Mouse (Mus musculus) left cerebral cortex, postnatal 4 days (tissue): ENCODE results near the gene Pdcl2. TPM values are rescaled to one million over a fixed set of nuclear protein-coding genes. Genes with fewer than 3 reads are reported as not detected.

Experiments used
- DNase-seq: peaks from one replicate; pipeline ENCODE4 v3.0.0-alpha.2; 2022
- intact Hi-C: fragments of 180-260 bp; cut with DNase I; formaldehyde crosslinking; loops from one replicate; pipeline ENCODE4 v1.15.1; 2025
- total RNA-seq, 2 experiments: library from RNA; stranded (reverse); gene quantifications; 2 replicates each; pipeline ENCODE4 v1.2.3; 2021

Pdcl2 gene
- not detected for total RNA-seq

DNA sequence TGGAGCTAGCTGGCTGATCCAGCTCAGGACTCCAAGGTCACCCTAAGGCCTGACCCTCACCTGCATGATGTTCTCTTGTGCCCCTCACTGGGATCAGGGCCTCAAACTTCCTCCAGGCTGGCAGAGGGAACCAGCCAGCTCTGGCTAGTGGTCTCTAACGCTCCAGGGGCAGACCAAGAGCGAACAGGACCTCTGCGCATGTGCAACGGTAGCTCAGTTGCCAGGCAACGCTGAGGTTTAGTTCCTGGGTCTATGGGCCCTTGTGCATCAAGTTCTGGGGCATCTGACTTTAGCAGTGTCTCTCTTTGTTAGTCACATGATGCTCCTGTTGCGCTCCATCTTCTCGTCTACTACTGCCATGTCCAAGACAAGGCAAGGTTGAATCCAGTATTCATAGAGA lies at the start of gene Pdcl2:
TSS of gene Pdcl2 (minus strand) at position 204 of the 400 bp plus-strand sequence.
- no peak for DNase-seq
- intact Hi-C loops: no loop called here

- DNase-seq: no peak
- intact Hi-C loops: no loop called here
Observed at GRCm38 (mm10) chr5:76379216-76379615, 48.3 kb upstream of the Pdcl2 start.

GRCm38 (mm10) chr5:76369215-76369840 lies 38.4 kb upstream of the Pdcl2 start:
- no peak for DNase-seq
- intact Hi-C loops: no loop called here

DNA sequence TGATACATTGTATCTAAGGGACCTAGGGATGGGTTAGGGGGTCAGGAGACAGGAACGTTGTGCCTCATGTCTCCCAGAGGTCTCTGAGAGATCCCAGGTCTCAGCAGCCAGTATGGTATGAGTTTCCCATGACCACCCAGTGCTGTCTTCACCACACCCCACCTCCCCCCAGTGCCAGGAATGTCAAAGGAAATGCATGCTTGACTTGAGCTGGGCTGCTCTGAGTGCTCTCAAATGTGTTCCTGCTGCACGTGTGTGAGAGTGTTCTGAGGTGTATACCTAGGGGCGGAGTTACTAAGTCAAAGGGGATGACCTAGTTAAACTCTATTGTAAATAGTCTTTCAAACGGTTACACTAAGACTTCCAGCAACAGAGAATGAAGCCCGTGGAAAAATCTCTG lies 34.5 kb upstream of the Pdcl2 start:
- intact Hi-C loops: no loop called here
- no peak for DNase-seq

DNA sequence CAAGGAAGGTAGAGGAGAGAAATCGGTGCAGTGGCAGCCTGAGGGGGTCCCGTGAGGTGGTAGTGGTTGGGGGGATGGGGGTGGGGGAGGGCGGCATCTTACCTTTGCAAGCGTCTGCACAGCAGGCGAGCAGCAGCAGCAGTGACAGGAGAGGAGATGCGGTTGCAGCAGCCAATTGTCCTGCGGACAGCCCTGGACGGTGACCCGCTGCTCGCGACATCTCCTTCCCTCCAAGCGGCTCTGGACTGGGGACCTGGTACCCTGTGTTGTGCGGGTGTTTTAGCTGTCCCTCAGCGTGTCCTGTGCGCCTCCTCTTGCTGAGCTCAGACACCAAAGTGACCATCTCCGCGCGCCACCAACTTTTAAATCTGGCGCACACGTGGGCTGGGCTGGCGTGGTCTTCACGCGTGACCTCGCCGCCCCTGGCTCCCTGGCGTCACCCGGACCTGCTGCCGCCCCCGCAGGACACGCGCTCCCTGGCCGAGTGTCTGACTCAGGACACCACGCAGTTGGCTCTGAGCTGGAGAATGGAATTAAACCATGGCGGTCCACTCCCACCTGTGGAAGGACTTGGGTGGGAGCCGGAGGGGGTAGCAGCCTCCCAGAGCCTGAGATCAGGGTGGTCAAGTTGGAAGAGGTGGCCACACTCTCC lies 32.6 kb upstream of the Pdcl2 start, which contains the start of gene Nmu:
TSS of gene Nmu (minus strand) at position 336 of the 652 bp plus-strand sequence.
- DNase-seq: no peak
- intact Hi-C loops: no loop called here

- intact Hi-C loops: no loop called here
- DNase-seq: no peak
Observed at GRCm38 (mm10) chr5:76360786-76361185, 29.8 kb upstream of the Pdcl2 start.

DNA sequence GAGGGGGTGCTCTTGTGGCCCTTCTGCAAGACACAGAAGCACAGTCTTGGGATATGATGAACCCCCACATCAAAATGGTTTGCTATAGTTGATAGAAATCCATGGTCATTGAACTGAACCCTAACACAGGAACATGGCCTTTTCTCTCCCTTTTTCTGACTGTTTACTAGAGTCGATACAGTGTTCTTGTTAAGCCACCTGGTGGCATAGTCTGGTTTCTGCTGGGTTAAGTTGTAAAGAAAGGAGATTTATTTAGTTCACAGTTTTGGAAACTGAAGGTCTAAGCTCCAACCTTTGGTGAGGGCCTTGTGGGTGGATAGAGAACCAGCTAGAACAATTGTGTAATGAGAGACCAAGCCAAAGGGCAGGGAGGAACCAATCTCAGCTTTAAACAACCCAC lies 29.1 kb upstream of the Pdcl2 start:
- DNase-seq: no peak
- intact Hi-C loops: no loop called here

DNA sequence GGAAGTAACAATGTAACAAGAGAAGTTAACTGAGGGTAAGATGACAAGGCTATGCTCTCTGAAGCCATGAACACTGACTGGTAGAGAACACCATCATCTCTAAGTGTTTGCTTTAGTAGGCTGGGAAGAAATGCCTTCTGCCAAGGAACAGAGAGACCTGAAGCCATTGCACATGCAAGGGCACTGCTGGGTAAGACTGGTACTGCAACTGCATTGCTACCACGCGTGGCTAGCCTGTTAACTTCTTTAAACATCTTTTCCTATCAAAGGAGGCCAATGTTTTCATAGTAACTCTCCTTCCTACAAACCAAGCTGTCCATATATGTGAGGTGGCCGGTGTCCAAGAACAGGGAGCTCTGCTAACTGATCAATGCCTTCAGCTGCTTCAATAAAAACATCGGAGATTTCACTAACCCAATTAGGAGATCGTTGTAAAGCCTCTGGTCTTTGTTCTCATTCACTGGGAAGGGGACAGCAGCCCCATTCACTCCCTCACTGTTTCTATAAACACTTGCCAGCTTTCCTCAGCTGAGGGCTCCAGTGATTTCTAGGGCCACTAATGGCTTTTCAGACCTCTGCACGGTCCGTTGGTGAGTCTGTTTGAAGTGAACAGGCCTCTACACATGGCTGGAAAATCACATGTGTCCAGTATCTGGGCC lies 21.1 kb upstream of the Pdcl2 start:
- intact Hi-C loops: no loop called here
- no peak for DNase-seq

DNA sequence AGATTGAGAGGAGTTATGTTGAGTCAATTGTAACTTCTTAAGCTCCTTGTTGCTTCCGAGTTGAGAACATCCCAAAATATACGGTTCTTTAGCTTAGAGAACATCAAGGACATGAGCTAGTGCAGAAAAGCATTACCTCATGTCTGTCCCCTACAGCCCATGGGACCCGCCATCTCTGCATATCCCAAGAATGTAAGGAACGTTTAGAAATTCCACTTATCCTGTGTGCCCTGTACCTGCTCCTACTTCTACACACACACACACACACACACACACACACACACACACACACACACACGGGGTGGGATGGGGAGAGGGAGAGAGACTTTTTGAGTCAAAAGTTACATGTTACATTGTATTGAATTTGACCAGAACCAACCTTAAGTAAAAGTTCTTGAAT lies 20.6 kb upstream of the Pdcl2 start:
- intact Hi-C loops: no loop called here
- DNase-seq: no peak

DNA sequence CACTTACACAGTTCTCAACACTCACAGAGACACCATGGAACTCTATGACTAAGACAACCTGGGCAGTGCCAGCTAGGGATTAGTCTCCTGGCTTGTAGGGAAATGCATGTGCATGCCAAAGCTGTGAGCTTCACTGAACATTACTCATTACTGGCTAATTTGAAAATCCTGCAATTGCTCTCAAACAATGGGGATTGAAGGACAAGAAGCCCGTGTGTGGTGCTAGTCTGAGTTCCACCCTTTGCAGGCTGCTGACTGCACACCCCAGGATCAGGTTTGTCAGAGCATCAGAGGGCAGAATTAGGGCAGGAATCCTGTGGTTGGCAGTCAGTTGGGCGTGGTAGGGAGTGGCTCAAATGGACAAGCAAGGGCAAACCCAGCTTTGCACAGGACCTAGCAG lies 15.2 kb upstream of the Pdcl2 start:
- peak; percentile 21 for DNase-seq
- intact Hi-C loops: no loop called here

- DNase-seq: no peak
- intact Hi-C loops: no loop called here
Observed at GRCm38 (mm10) chr5:76340931-76341330, 10.0 kb upstream of the Pdcl2 start.

GRCm38 (mm10) chr5:76337100-76337499 lies 6.1 kb upstream of the Pdcl2 start:
- no peak for DNase-seq
- intact Hi-C loops: no loop called here

GRCm38 (mm10) chr5:76333833-76334232 lies 2.9 kb upstream of the Pdcl2 start:
- intact Hi-C loops: no loop called here

DNA sequence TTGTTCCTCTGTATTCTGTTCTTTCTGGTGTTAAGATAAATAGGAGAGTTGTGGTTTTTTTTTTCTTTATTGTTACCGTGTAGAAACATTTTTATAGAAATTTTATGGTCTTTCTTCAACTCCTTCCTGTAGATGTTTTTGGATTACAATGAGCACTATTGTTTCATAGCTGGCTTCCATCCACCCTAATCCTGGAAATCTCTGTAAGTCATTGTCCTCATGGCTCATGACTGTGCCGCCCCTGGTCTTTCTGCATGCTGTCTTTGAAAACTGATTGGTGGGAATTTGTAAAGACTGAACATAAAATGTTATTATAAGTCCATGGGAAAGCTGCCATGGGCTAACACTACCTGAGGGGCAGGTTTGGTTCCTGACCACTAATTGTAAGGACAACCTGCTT lies 3.7 kb downstream of the Pdcl2 start:
- intact Hi-C loops: no loop called here
- no peak for DNase-seq

More at GRCm38 (mm10) chr5:76333833-76334232, 2.9 kb upstream of the Pdcl2 start:
- no peak for DNase-seq

DNA sequence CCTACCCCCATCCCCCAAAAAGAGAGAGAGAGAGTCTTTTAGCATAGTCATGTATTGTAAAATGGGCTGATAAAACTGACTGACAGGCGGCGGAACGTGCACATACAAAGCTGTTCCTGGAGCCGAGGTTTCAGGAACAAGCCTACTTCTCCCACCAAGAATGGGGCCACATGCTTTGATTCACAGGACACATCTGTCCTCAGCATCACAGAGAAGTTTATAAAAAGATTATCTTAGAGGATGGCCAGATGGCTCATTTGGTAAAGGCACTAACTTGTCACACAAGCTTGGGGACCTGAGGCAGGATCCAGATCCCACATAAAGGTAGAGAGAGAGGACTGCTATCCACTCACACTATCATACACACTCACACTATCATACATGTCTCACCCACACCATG lies 5.8 kb downstream of the Pdcl2 start:
- intact Hi-C loops: no loop called here
- no peak for DNase-seq

- intact Hi-C loops: no loop called here
- no peak for DNase-seq
Observed at GRCm38 (mm10) chr5:76321249-76322196, 9.4 kb downstream of the Pdcl2 start.

DNA sequence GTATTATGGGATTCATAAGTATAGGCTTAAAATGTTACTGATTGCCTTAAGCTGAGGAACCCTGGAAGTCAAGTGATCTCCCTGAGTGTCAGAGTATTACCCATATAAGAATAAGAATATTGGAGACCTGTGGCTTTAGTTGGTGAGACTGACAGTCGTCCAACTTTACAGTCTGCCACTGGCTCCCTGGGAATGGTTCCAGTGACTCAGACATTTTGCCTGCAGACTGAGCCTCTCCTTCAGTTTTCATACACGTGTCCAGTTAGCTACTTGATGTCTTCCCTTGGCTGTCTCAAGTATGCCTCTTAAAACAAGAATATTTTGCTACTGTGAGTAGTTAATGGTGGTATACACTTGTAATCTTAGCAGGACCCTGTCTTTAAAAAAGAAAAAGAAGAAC lies 22.8 kb downstream of the Pdcl2 start:
- intact Hi-C loops: loop anchor here (10.0 kb wide), 1 partner anchor 227 kb away; no protein-coding TSS in a partner anchor
- no peak for DNase-seq

DNA sequence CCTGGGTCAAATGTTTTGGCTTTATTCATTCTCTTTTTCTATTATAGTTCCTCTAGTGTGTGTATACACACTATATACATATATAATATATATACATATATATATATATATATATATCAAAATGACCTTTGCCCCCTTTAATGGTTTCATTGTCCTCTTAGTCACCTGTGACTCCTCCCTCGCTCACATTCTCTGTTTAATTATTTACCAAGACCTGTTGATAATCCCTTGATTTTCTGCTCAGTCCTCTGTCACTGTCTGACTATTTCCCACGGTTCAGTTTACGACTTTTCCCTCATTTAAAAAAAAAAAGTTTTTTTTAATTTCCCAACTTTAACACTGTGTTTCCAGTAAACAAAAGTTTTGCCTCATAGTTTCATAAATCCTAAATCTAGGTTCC lies 24.7 kb downstream of the Pdcl2 start:
- no peak for DNase-seq
- intact Hi-C loops: loop anchor here (10.0 kb wide), 1 partner anchor 229 kb away; no protein-coding TSS in a partner anchor

GRCm38 (mm10) chr5:76305616-76306015 lies 25.3 kb downstream of the Pdcl2 start:
- DNase-seq: peak; percentile 13

DNA sequence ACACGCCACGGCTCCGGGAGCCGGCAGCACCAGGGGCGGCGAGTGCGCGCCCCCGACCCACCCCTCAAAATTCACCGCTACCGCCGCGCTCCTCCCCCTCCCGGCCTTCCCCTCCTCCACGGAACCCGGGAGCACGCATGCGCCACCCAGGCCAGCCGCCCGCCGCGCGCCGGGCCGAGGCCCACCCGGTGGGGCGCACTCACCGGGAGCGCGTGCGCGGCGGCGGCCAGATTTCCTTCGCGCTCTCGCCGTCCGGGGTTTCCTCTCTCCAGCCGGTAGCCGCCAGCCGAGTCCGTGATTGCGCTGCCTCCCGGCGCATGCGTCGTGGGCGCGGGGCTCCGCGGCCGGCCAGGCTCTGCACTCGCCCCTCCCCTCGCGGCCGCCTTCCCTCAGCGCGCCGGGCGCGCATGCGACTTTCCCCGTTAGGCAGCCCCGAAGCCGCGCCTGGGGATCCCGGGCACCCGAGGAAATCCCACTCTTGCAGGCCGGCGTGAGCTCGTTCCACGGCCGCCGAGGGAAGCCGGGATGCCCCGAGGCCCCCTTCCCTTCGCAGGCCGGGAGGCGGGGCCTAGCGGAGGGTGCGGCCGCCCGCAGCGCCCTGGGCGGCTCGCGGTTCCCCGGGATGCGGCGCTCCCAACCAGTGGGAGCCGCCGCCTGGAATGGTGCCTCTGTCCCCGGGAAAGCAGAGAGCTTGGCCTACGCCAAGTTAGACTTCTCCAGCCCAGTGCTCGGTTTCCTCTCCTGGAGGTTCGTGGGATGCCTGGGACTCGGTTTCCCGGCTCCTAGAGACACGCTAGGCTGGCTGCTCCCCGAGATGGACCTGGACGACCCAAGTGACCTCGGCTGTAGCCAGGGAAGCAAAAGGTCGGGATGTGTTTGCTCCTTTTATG lies 26.3 kb downstream of the Pdcl2 start, which contains the start of gene Clock:
TSS of gene Clock (minus strand) at position 341 of the 890 bp plus-strand sequence.
- DNase-seq: peak; percentile 92
- intact Hi-C loops: loop anchor here (10.0 kb wide), 1 partner anchor 230 kb away; no protein-coding TSS in a partner anchor

More at GRCm38 (mm10) chr5:76305616-76306015, 25.3 kb downstream of the Pdcl2 start:
- intact Hi-C loops: loop anchor here (10.0 kb wide), 1 partner anchor 229 kb away; no protein-coding TSS in a partner anchor
